8 mouse cellular contexts compared by ENCODE assay signal in genomic region chr17:35050126-35050750, GRCm38 (mm10). TPM values are rescaled to one million over a fixed set of nuclear protein-coding genes. Genes with fewer than 3 reads are reported as not detected.
DNase-seq lines count a peak whose midpoint lies in the region; ATAC-seq lines count a peak whose summit lies in the region.

No protein-coding gene starts in this region.

- WGBS in embryonic facial prominence, embryonic 15.5 days, result under 1% methylated on average over 27 of the region's 27 CpGs
- under 1% methylated on average over 27 of the region's 27 CpGs for WGBS in heart, embryonic 14.5 days

- H3K9me3 ChIP-seq in embryonic facial prominence, embryonic 15.5 days (replicated peaks), result no peaks in the 10 kb centered on the region
- H3K9me3 ChIP-seq in heart, embryonic 14.5 days (ENCODE audit: control insufficient read depth, low read length), result no peaks in the 10 kb centered on the region

- H3K4me1 ChIP-seq in embryonic facial prominence, embryonic 15.5 days, result peaks cover 55% of the 10 kb centered on the region
- peaks cover 28 to 48% of the 10 kb centered on the region in 2 experiments for H3K4me1 ChIP-seq in heart, embryonic 14.5 days (ENCODE audit: control insufficient read depth in 2 of 2, insufficient read depth in 2 of 2, low read length in 2 of 2)

- H3K27ac ChIP-seq in embryonic facial prominence, embryonic 15.5 days (replicated peaks), result peak overlapping the region; percentile 99
- peak overlapping the region; percentile 99 for H3K27ac ChIP-seq in heart, embryonic 14.5 days (replicated peaks in 1 of 2; ENCODE audit: control insufficient read depth in 1 of 2, insufficient read depth in 1 of 2, low read depth in 2 of 2, low read length in 2 of 2)

- DNase-seq in 416B (ENCODE audit: low read depth), result peak; percentile 88
- peak; percentile 42 for DNase-seq in T-cell, adult 2 months (ENCODE audit: low spot score)
- peak; percentile 90 for DNase-seq in kidney, postnatal 10 days
- peak; percentile 43 for DNase-seq in spleen, adult 12 weeks (ENCODE audit: low spot score)
- no peak for DNase-seq in frontal cortex, postnatal 14 days (ENCODE audit: low spot score in 2 of 2)

- no peaks in the 10 kb centered on the region for H3K27me3 ChIP-seq in embryonic facial prominence, embryonic 15.5 days
- H3K27me3 ChIP-seq in heart, embryonic 14.5 days (ENCODE audit: control insufficient read depth, insufficient read depth, low read length), result no peaks in the 10 kb centered on the region

- peak overlapping the region; percentile 78 for H3K9ac ChIP-seq in embryonic facial prominence, embryonic 15.5 days
- H3K9ac ChIP-seq in heart, embryonic 14.5 days (ENCODE audit: low read length), result peak overlapping the region; percentile 94

- peak overlapping the region; percentile 87 for H3K4me2 ChIP-seq in embryonic facial prominence, embryonic 15.5 days (replicated peaks)
- peak overlapping the region; percentile 75 for H3K4me2 ChIP-seq in heart, embryonic 14.5 days (ENCODE audit: low read length)

- peak overlapping the region; percentile 62 for H3K4me3 ChIP-seq in embryonic facial prominence, embryonic 15.5 days (replicated peaks)
- H3K4me3 ChIP-seq in heart, embryonic 14.5 days (ENCODE audit: control insufficient read depth in 1 of 2, insufficient read depth in 1 of 2, low read depth in 1 of 2, low read length in 2 of 2), result peak overlapping the region; percentile 55 to 63

- peak; percentile 12; the same call in 1 of the 2 replicates for ATAC-seq in embryonic facial prominence, embryonic 15.5 days (ENCODE audit: insufficient number of reproducible peaks, low FRiP score, low TSS enrichment, low read depth)
- ATAC-seq in heart, embryonic 14.5 days (ENCODE audit: insufficient number of reproducible peaks, insufficient read depth, low FRiP score, low read depth), result peak; percentile 11
- peak; percentile 31 for ATAC-seq in megakaryocyte, adult 5-6 weeks (ENCODE audit: poor library complexity, severe bottlenecking)

- H3K36me3 ChIP-seq in embryonic facial prominence, embryonic 15.5 days, result peaks cover 27% of the 10 kb centered on the region
- H3K36me3 ChIP-seq in heart, embryonic 14.5 days (ENCODE audit: control insufficient read depth, insufficient read depth, low read length), result peaks cover 31% of the 10 kb centered on the region

RNA-seq across cellular contexts. Expression of gene Clic1, which starts 0.5 kb away (rescaled TPM):
- polyA plus RNA-seq in embryonic facial prominence, embryonic 15.5 days (2015; fragmentation: Nextera tagmentation; extraction: Ambion mirVana), result 324 and 329 TPM in 2 replicates
- 108 TPM in 2 replicates for polyA plus RNA-seq in heart, embryonic 14.5 days (2014; fragmentation: Nextera tagmentation; extraction: Ambion mirVana)
- 415 and 463 TPM in 2 replicates for total RNA-seq in megakaryocyte, adult 5-6 weeks (2015)
- total RNA-seq in megakaryocyte, adult 5-6 weeks (2017), result 386 and 405 TPM in 2 replicates

RNA-seq across cellular contexts. Expression of gene Msh5, which starts 3.7 kb away (rescaled TPM):
- polyA plus RNA-seq in embryonic facial prominence, embryonic 15.5 days (2015; fragmentation: Nextera tagmentation; extraction: Ambion mirVana), result 3.6 and 5.4 TPM in 2 replicates
- polyA plus RNA-seq in heart, embryonic 14.5 days (2014; fragmentation: Nextera tagmentation; extraction: Ambion mirVana), result 2.6 and 3.5 TPM in 2 replicates
- total RNA-seq in megakaryocyte, adult 5-6 weeks (2015), result 7.4 and 7.5 TPM in 2 replicates
- total RNA-seq in megakaryocyte, adult 5-6 weeks (2017), result 3.6 and 6.3 TPM in 2 replicates

RNA-seq across cellular contexts. Expression of gene Ddah2, which starts 8.6 kb away (rescaled TPM):
- 319 and 347 TPM in 2 replicates for polyA plus RNA-seq in embryonic facial prominence, embryonic 15.5 days (2015; fragmentation: Nextera tagmentation; extraction: Ambion mirVana)
- 186 and 222 TPM in 2 replicates for polyA plus RNA-seq in heart, embryonic 14.5 days (2014; fragmentation: Nextera tagmentation; extraction: Ambion mirVana)
- 2.2 and 3.1 TPM in 2 replicates for total RNA-seq in megakaryocyte, adult 5-6 weeks (2015)
- 1.2 and 2.7 TPM in 2 replicates for total RNA-seq in megakaryocyte, adult 5-6 weeks (2017)

RNA-seq across cellular contexts. Expression of gene Ly6g6c, which starts 14.9 kb away (rescaled TPM):
- 98.5 and 131 TPM in 2 replicates for polyA plus RNA-seq in embryonic facial prominence, embryonic 15.5 days (2015; fragmentation: Nextera tagmentation; extraction: Ambion mirVana)
- polyA plus RNA-seq in heart, embryonic 14.5 days (2014; fragmentation: Nextera tagmentation; extraction: Ambion mirVana), result not detected in 2 replicates
- total RNA-seq in megakaryocyte, adult 5-6 weeks (2015), result not detected in 2 replicates
- not detected in 2 replicates for total RNA-seq in megakaryocyte, adult 5-6 weeks (2017)

RNA-seq across cellular contexts. Expression of gene Mpig6b, which starts 15.7 kb away (rescaled TPM):
- polyA plus RNA-seq in embryonic facial prominence, embryonic 15.5 days (2015; fragmentation: Nextera tagmentation; extraction: Ambion mirVana), result 1.1 and 1.4 TPM in 2 replicates
- 0.54 and 0.73 TPM in 2 replicates for polyA plus RNA-seq in heart, embryonic 14.5 days (2014; fragmentation: Nextera tagmentation; extraction: Ambion mirVana)
- total RNA-seq in megakaryocyte, adult 5-6 weeks (2015), result not detected in 2 replicates
- total RNA-seq in megakaryocyte, adult 5-6 weeks (2017), result not detected in 2 replicates

Comparison
In these comparisons a context has a peak if more than half of its experiments do, and no peak if none do; other contexts are left out.
1. DNase-seq: peak in 416B (single experiment), T-cell, adult 2 months (single experiment), kidney, postnatal 10 days (single experiment) and spleen, adult 12 weeks (single experiment); none in frontal cortex, postnatal 14 days (0 of 2).
2. Peak in every context shown above with its lines, with median percentiles within 50 percentile points of each other: ATAC-seq.